Comparison of ENCODE assay signal across 20 mouse cellular contexts in the genomic region with DNA sequence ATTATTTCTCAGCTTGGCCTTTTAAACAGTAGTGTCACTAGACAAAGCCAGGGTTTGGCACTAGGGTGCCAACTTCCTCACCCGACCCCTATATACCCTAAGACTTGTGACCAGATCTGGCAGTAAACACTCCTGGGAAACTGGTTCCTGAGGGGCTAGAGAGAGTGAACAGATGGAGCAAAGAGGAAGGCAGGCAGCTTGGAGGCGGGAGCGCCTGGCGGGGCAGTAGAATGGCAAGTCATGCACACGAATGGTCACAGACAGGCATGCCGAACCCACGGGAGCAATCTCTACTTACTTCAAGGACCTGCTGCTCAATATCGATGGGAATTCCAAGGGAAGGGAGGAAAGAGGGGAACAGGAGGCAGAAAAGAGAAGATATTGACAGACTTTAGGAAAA. TPM values are rescaled to one million over a fixed set of nuclear protein-coding genes. Genes with fewer than 3 reads are reported as not detected.
DNase-seq lines count a peak whose midpoint lies in the region; ATAC-seq and TF ChIP-seq lines count a peak whose summit lies in the region.
"Had no signal": no experiment of that assay in that cellular context is flagged by ENCODE, and none has a peak within 500 bp of the region (broad histone marks: within the 10 kb centered on the region; RNA-seq: fewer than 3 reads in every experiment).

No protein-coding gene starts in this region.

- peak; percentile 68 for DNase-seq in cerebellum, adult 9-10 months
- DNase-seq in cerebellum, adult 8-10 months = no peak
- peak; percentile 22 for DNase-seq in midbrain, postnatal 0 days (ENCODE audit: low spot score)
- no peak for DNase-seq in midbrain, embryonic 14.5 days
- peak; percentile 72 to 79 for DNase-seq in cerebellum, postnatal 25 days
- DNase-seq in ovary, adult 18-20 months (ENCODE audit: low spot score) = no peak
- DNase-seq: gastrocnemius, adult 2 months; kidney, adult 18-20 months; kidney, postnatal 4 days; lung, postnatal 4 days had no signal

- H3K9ac ChIP-seq in midbrain, postnatal 0 days (replicated peaks; ENCODE audit: low read length, poor library complexity, severe bottlenecking) = no peak overlapping the region
- H3K9ac ChIP-seq in midbrain, embryonic 14.5 days (replicated peaks; ENCODE audit: low read length) = no peak overlapping the region
- no peak overlapping the region for H3K9ac ChIP-seq in neural tube, embryonic 15.5 days (replicated peaks)
- H3K9ac ChIP-seq: forebrain, embryonic 12.5 days; limb, embryonic 15.5 days; midbrain, embryonic 15.5 days; neural tube, embryonic 13.5 days had no signal

- no peak for ATAC-seq in midbrain, postnatal 0 days (ENCODE audit: low FRiP score)
- no peak for ATAC-seq in midbrain, embryonic 14.5 days (ENCODE audit: low FRiP score, low TSS enrichment)
- ATAC-seq in neural tube, embryonic 15.5 days (ENCODE audit: low FRiP score) = no peak
- ATAC-seq: midbrain, embryonic 15.5 days; Patski had no signal

- WGBS in midbrain, postnatal 0 days = 66% methylated on average over 8 of the region's 8 CpGs
- WGBS in midbrain, embryonic 14.5 days = 72% methylated on average over 8 of the region's 8 CpGs
- WGBS in neural tube, embryonic 15.5 days = 67% methylated on average over 8 of the region's 8 CpGs

- H3K4me2 ChIP-seq in midbrain, postnatal 0 days (ENCODE audit: low read depth, low read length, poor library complexity, severe bottlenecking) = no peak overlapping the region
- H3K4me2 ChIP-seq in midbrain, embryonic 14.5 days (ENCODE audit: low read length) = no peak overlapping the region
- no peak overlapping the region for H3K4me2 ChIP-seq in neural tube, embryonic 15.5 days
- H3K4me2 ChIP-seq: embryonic facial prominence, embryonic 13.5 days; forebrain, embryonic 12.5 days; limb, embryonic 15.5 days; midbrain, embryonic 15.5 days; neural tube, embryonic 13.5 days had no signal

- no peak overlapping the region for H3K4me3 ChIP-seq in midbrain, postnatal 0 days (ENCODE audit: low read depth, low read length)
- no peak overlapping the region for H3K4me3 ChIP-seq in midbrain, embryonic 14.5 days (replicated peaks; ENCODE audit: low read depth, low read length)
- no peak overlapping the region for H3K4me3 ChIP-seq in neural tube, embryonic 15.5 days (replicated peaks)
- H3K4me3 ChIP-seq: embryonic facial prominence, embryonic 13.5 days; erythroblast, embryonic 14.5 days; forebrain, embryonic 12.5 days; gastrocnemius, adult 2 months; heart, embryonic 10.5 days; limb, embryonic 15.5 days; midbrain, embryonic 15.5 days; myocyte; neural tube, embryonic 13.5 days had no signal

- peaks cover 8% of the 10 kb centered on the region; the same call in 1 of the 2 replicates for H3K36me3 ChIP-seq in midbrain, postnatal 0 days (ENCODE audit: insufficient read depth, low read length)
- H3K36me3 ChIP-seq in midbrain, embryonic 14.5 days (ENCODE audit: control insufficient read depth, insufficient read depth, low read length) = peaks cover 12% of the 10 kb centered on the region; the same call in 1 of the 2 replicates
- peaks cover 13% of the 10 kb centered on the region for H3K36me3 ChIP-seq in neural tube, embryonic 15.5 days
- H3K36me3 ChIP-seq: embryonic facial prominence, embryonic 13.5 days; forebrain, embryonic 12.5 days; heart, embryonic 10.5 days; limb, embryonic 15.5 days; midbrain, embryonic 15.5 days had no signal

- H3K4me1 ChIP-seq in midbrain, postnatal 0 days (ENCODE audit: insufficient read depth, low read length) = no peaks in the 10 kb centered on the region
- H3K4me1 ChIP-seq in midbrain, embryonic 14.5 days (ENCODE audit: control insufficient read depth, insufficient read depth, low read length) = no peaks in the 10 kb centered on the region
- no peaks in the 10 kb centered on the region for H3K4me1 ChIP-seq in neural tube, embryonic 15.5 days
- H3K4me1 ChIP-seq: embryonic facial prominence, embryonic 13.5 days; limb, embryonic 15.5 days; midbrain, embryonic 15.5 days; neural tube, embryonic 13.5 days had no signal

- TF ChIP-seq CTCF in midbrain, postnatal 0 days (IDR thresholded peaks at IDR 0.05) = no peak

- H3K27ac ChIP-seq in midbrain, postnatal 0 days (ENCODE audit: low read depth, low read length) = no peak overlapping the region
- no peak overlapping the region for H3K27ac ChIP-seq in midbrain, embryonic 14.5 days (replicated peaks; ENCODE audit: low read depth, low read length)
- no peak overlapping the region for H3K27ac ChIP-seq in neural tube, embryonic 15.5 days (replicated peaks)
- H3K27ac ChIP-seq: embryonic facial prominence, embryonic 13.5 days; forebrain, embryonic 12.5 days; gastrocnemius, adult 2 months; heart, embryonic 10.5 days; limb, embryonic 15.5 days; midbrain, embryonic 15.5 days; neural tube, embryonic 13.5 days had no signal

- no peaks in the 10 kb centered on the region for H3K27me3 ChIP-seq in midbrain, postnatal 0 days (ENCODE audit: insufficient read depth, low read length)
- H3K27me3 ChIP-seq in midbrain, embryonic 14.5 days (ENCODE audit: control insufficient read depth, insufficient read depth, low read length) = no peaks in the 10 kb centered on the region
- H3K27me3 ChIP-seq in neural tube, embryonic 15.5 days (replicated peaks) = no peaks in the 10 kb centered on the region
- H3K27me3 ChIP-seq: embryonic facial prominence, embryonic 13.5 days; midbrain, embryonic 15.5 days; neural tube, embryonic 13.5 days; Patski had no signal

- H3K9me3 ChIP-seq in midbrain, postnatal 0 days (ENCODE audit: low read length) = no peaks in the 10 kb centered on the region
- no peaks in the 10 kb centered on the region for H3K9me3 ChIP-seq in midbrain, embryonic 14.5 days (ENCODE audit: control insufficient read depth, low read length)
- H3K9me3 ChIP-seq in neural tube, embryonic 15.5 days (replicated peaks) = no peaks in the 10 kb centered on the region
- H3K9me3 ChIP-seq: embryonic facial prominence, embryonic 13.5 days; forebrain, embryonic 12.5 days; heart, embryonic 10.5 days; limb, embryonic 15.5 days; midbrain, embryonic 15.5 days; neural tube, embryonic 13.5 days had no signal

RNA-seq across cellular contexts. Expression of gene Rab35, which starts 40.1 kb away (rescaled TPM):
- total RNA-seq in midbrain, postnatal 0 days (2014; rRNA removed) = 97.4 and 99.0 TPM in 2 replicates
- 23.0 and 24.5 TPM in 2 replicates for polyA plus RNA-seq in midbrain, postnatal 0 days (2015; fragmentation: Nextera tagmentation; extraction: Ambion mirVana)
- polyA plus RNA-seq in midbrain, embryonic 14.5 days (2014; fragmentation: Nextera tagmentation; extraction: Ambion mirVana) = 24.9 and 28.0 TPM in 2 replicates
- polyA plus RNA-seq in neural tube, embryonic 15.5 days (2015; fragmentation: Nextera tagmentation; extraction: Ambion mirVana) = 20.8 and 21.1 TPM in 2 replicates

RNA-seq across cellular contexts. Expression of gene Bicdl1, which starts 59.6 kb away (rescaled TPM):
- total RNA-seq in midbrain, postnatal 0 days (2014; rRNA removed) = 185 and 195 TPM in 2 replicates
- 34.4 and 35.7 TPM in 2 replicates for polyA plus RNA-seq in midbrain, postnatal 0 days (2015; fragmentation: Nextera tagmentation; extraction: Ambion mirVana)
- 39.0 and 42.2 TPM in 2 replicates for polyA plus RNA-seq in midbrain, embryonic 14.5 days (2014; fragmentation: Nextera tagmentation; extraction: Ambion mirVana)
- polyA plus RNA-seq in neural tube, embryonic 15.5 days (2015; fragmentation: Nextera tagmentation; extraction: Ambion mirVana) = 35.0 and 44.0 TPM in 2 replicates

Comparison
In these comparisons a context has a peak if more than half of its experiments do, and no peak if none do; other contexts are left out.
1. DNase-seq: peak in cerebellum, adult 9-10 months (single experiment), midbrain, postnatal 0 days (single experiment) and cerebellum, postnatal 25 days (2 of 2); none in cerebellum, adult 8-10 months (single experiment), midbrain, embryonic 14.5 days (single experiment) and ovary, adult 18-20 months (single experiment).